Mouse (Mus musculus): Measurements from ENCODE around the gene P4ha2. TPM values are rescaled to one million over a fixed set of nuclear protein-coding genes. Genes with fewer than 3 reads are reported as not detected.
A peak's percentile ranks its signal among the peaks of the same experiment; 100 is the strongest.

Gene P4ha2
- total RNA-seq, 1 experiment from 2014 or later, result 28.3 TPM

GRCm38 (mm10) chr11:54108131-54108530 lies 8.2 kb downstream of the P4ha2 start:
- no peak for DNase-seq

- no peak for DNase-seq
Observed at GRCm38 (mm10) chr11:54108894-54109293, 9.0 kb downstream of the P4ha2 start.

GRCm38 (mm10) chr11:54111291-54111690 lies 11.4 kb downstream of the P4ha2 start:
- no peak for DNase-seq

GRCm38 (mm10) chr11:54111976-54112741 lies 12.3 kb downstream of the P4ha2 start:
- DNase-seq, result peak; percentile 63

GRCm38 (mm10) chr11:54112920-54113319 lies 13.0 kb downstream of the P4ha2 start:
- DNase-seq, result peak; percentile 96

GRCm38 (mm10) chr11:54113352-54113751 lies 13.5 kb downstream of the P4ha2 start:
- no peak for DNase-seq

DNA sequence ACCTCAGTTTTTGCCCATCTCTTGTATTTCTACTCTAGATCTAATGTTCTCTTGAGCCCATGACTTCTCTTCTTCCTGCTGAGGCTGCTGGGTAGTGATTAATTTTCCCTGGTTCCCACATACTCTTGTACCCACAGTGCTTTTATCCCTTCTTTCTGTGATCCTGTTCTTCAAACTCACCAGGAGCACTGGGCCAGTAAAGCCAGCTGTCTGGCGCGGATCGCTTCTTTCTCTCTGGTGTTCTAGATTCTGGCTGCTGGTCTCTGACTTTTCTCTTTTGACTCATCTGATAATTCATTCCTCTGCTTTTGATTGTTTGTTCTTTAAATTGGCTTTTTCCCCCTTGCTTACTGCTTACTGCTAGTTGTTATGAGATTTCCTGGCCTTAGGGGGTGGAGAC lies 14.9 kb downstream of the P4ha2 start:
- DNase-seq, result no peak

- DNase-seq, result no peak
Observed at GRCm38 (mm10) chr11:54115301-54115700, 15.4 kb downstream of the P4ha2 start.

DNA sequence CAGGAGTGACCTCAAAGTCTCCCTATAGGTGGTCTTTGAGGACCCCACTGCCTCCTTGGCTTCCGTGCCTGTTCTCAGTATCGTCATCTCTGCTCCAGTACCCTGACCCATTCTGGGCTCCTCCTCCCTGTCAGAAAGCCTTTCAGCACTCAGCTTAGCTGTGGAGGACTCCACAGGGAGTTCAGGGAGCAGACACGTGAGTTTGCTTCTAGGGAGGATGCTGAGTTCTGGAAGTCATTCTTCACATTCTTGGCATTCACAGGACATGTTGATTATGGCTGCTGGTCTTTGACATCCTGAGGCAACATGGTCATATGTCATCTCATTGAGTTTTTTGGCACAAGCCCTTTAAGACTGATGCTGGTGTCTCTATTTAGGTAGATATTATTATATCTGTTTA lies 16.0 kb downstream of the P4ha2 start:
- no peak for DNase-seq

DNA sequence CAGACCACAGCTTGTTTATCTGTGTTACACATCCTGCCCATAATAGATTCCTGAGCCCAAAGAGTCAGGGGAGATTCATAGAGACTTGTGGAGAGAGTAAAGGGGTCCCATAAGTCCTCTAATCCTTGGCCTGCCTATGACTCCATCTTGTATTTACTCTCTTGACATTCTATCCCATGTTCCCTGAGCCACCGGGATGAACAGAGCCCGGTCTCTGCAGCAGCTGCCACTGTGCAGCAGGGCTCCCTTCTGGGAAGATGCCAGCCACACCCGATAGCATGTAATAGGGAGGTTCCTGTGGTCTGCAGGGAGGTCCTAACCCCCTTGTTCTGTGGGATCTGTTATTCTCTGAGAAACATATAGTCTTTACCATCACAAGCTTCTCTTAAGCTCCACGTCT lies 16.5 kb downstream of the P4ha2 start:
- DNase-seq, result no peak

DNA sequence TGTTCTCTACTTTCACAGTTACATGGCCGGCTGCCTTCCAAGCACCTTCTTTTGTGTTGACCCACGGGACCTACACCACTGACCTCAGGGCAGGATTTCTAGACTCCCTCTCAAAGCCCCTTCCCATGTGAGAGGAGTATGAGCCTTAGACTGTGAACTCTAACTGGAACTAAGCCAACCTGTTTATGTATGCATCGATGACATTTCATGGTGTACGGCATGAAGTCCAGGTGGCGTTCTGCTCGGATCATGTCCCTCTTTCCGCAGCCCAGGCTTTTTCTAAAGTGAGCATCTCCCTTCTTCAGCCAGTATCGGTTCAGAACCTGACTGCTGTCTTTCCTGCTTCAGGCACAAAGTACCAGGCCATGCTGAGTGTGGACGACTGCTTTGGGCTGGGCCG lies 17.2 kb downstream of the P4ha2 start:
- no peak for DNase-seq

- DNase-seq, result no peak
Observed at GRCm38 (mm10) chr11:54119126-54119525, 19.2 kb downstream of the P4ha2 start.

- no peak for DNase-seq
Observed at GRCm38 (mm10) chr11:54119740-54120360, 20.0 kb downstream of the P4ha2 start.

DNA sequence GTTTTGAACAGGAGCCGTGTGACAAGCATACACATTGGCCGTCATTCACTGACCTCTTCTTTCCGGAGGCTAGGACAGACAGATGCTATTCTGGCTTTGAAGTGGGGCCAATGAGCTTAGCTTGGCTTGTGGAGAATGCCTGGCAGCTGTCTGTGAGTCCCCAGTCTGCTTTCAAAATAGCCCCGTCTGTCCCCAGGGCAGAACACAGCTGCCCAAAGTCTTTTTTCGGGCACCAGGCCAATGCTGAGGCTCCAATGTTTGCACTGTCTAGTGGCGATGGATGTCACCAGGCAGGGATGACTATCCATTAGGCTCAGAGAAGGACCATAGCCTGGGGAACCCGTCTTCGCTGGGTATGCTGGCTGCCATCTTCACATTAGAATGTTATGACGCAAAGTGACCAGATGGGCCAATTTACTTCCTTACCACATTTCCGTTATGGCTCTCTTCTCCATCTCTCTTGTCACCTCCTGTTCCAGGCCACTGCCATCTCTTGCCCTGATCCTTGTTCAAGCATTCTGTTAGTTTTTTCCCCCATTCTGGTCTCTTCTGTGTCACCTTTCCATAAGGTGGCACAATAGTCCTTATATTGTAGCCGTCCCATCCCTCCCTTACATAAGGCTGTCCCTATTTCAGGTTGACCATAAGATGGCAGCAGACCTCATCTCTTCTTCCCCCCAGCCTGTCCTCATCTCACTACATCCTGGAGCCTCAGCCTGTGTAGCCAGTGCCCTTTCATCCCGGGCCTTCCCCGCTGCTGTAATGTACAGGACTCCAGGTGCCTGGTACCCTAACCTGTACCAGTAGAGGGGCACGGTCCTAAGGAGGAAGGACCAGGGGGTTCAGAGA lies 22.7 kb downstream of the P4ha2 start:
- peak; percentile 73 for DNase-seq

DNA sequence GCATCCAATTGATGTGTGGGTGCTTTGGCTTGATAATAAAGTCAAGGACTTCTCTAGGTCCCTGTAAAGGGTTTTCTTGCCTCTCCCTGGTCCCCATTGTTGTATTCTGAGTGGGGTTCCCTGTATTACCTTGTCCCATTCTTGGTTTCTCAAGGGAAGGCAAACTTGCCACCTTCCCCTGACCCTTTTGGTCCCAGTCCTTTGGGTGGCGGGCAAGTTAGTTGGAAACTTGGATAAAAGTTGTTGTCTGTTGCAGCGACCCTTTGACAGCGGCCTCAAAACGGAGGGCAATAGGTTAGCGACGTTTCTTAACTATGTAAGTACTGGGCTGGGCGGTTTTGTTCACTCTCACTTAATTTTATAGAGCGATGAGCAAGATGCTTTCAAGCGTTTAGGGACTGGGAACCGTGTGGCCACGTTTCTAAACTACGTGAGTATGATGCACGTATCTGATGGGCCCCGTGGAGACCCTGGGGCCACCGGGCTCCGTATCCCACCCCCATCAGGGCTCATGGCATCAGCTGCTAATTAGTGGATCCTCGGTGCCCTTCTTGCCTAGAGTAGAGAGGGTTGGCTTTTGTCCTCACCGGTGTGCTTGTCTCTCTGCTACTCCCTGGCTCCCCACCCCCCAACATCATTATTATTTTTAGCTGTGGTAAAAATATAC lies 26.2 kb downstream of the P4ha2 start:
- DNase-seq, result no peak

- DNase-seq, result no peak
Observed at GRCm38 (mm10) chr11:54126654-54127374, 26.9 kb downstream of the P4ha2 start.

DNA sequence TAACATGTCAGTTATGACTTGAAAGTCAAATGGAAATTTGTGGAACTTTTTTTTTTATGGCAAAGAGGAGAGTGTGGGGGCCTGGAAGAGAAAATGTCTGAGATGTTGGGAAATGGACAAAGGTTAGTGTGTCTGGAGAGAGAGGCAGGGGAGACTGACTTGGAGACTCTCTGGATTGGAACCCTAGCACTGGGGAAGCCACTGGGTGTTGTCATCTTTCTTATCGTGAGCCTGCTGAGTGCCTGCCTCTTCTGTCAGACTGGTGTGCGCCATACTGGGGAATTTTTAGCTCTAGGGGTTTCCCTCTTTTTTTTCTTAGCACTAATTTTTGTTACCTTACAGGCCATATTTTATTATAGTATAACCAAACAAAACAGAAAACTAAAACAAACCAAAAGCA lies 27.5 kb downstream of the P4ha2 start:
- DNase-seq, result no peak

DNA sequence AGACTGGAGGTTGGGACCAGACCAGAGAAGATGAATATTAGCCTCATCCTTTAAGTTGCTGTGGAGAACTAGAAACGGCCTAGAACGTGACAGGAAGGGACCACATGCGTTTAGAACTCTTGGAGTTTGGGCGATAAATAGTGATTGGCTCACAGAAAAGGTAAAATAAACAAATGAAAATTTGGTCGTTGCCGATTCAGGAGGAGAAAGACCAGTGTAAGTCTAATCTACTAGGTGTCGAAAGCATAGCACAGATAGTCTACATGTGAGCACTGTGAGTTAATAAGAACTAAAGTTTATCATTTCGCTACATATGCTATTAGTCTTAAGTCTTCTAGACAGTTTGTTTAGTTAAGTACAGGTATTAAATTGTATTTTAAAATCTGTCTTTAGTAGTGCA lies 30.1 kb downstream of the P4ha2 start:
- no peak for DNase-seq

- no peak for DNase-seq
Observed at GRCm38 (mm10) chr11:54130721-54131120, 30.8 kb downstream of the P4ha2 start.

DNA sequence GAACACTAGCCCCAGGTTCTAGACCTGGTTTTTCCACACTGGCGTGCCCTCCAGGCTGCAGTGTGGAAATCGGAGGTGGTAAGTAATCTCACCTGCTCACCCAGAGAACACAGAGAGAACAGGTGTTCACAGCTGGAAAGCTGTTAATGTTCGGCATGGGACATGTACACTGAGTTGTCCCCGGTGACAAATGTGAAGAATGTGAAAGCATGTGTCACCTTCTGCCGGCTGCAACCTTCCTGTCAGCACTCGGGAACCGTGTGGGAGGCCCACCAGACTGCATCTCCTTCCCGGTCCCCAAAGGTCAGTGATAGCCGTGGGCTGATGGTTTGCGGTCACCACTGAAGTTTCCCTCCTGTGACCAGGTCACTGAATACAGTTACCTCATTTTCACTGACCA lies 32.4 kb downstream of the P4ha2 start:
- DNase-seq, result no peak

- DNase-seq, result no peak
Observed at GRCm38 (mm10) chr11:54134905-54135304, 35.0 kb downstream of the P4ha2 start.

DNA sequence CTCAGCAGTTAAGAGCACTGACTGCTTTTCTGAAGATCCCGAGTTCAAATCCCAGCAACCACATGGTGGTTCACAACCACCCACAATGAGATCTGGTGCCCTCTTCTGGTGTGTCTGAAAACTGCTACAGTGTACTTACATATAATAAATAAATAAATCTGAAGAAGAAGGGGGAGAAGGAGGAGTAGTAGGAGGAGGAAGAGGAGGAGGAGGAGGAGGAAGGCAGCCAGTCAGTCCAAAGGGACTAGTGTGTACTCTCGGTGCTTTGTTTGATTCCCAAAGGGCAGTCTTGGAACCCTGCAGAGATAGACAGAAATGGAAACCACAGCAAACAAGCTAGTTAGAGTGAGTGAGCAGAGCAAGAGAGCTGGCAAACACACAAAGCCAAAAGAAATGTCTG lies 40.3 kb downstream of the P4ha2 start:
- peak; percentile 38 for DNase-seq
